Mouse (Mus musculus) kidney, postnatal 0 days (tissue): ENCODE measurements around the gene Gorasp1. TPM values are rescaled to one million over a fixed set of nuclear protein-coding genes. Genes with fewer than 3 reads are reported as not detected.

Experiments used
- ATAC-seq: fragments of 200-750 bp; cut with Nextera tagmentation; replicated peaks from 2 replicates; pipeline ENCODE4 v1.8.0; 2017; ENCODE audit warnings: low read depth, moderate number of reproducible peaks, moderate TSS enrichment, moderate library complexity; ENCODE audit not compliant: low FRiP score
- DNase-seq: peaks from one replicate; pipeline ENCODE4 v3.0.0-alpha.2; 2016; ENCODE audit warnings: low spot score
- H3K27ac ChIP-seq: fragments of 300-500 bp; sonication (generic); 2 replicates; pipeline ENCODE4 v1.5.1; 2014; ENCODE audit warnings: mild to moderate bottlenecking
- H3K27me3 ChIP-seq: fragments of 300-500 bp; sonication (generic); 2 replicates; pipeline ENCODE4 v1.6.1; 2014; ENCODE audit warnings: low read length, mixed read lengths; ENCODE audit not compliant: insufficient read depth
- H3K36me3 ChIP-seq: fragments of 300-500 bp; sonication (generic); 2 replicates; pipeline ENCODE4 v1.6.1; 2014; ENCODE audit warnings: low read length, mixed read lengths; ENCODE audit not compliant: insufficient read depth
- H3K4me1 ChIP-seq: fragments of 300-500 bp; sonication (generic); replicated peaks from 2 replicates; pipeline ENCODE4 v1.6.1; 2014; ENCODE audit warnings: antibody characterized with exemption, low read length, mixed read lengths; ENCODE audit not compliant: insufficient read depth
- H3K4me2 ChIP-seq: fragments of 300-500 bp; sonication (generic); 2 replicates; pipeline ENCODE4 v1.6.1; 2014; ENCODE audit warnings: mild to moderate bottlenecking, low read length, moderate library complexity, mixed read lengths
- H3K4me3 ChIP-seq: fragments of 300-500 bp; sonication (generic); replicated peaks from 2 replicates; pipeline ENCODE4 v1.5.1; 2014; ENCODE audit warnings: low read depth, low read length
- H3K9ac ChIP-seq: fragments of 300-500 bp; sonication (generic); 2 replicates; pipeline ENCODE4 v1.6.1; 2014; ENCODE audit warnings: low read depth, low read length
- H3K9me3 ChIP-seq: fragments of 300-500 bp; sonication (generic); replicated peaks from 2 replicates; pipeline ENCODE4 v1.6.1; 2016; ENCODE audit warnings: low read length, inconsistent platforms, mixed read lengths
- CTCF ChIP-seq: IDR thresholded peaks from 2 replicates; pipeline ENCODE4 v1.5.1; 2016; ENCODE audit warnings: antibody characterized with exemption, low read depth, mild to moderate bottlenecking, moderate library complexity
- WGBS: fragments of 180-500 bp; shearing (Covaris S2); extraction: QIAGEN DNeasy Blood & Tissue Kit; methylation state at CpG from one replicate; pipeline ENCODE4 v1.1.7; 2014; 5-methylcytosine and 5-hydroxymethylcytosine counted together
- polyA plus RNA-seq: library from polyadenylated mRNA; unstranded; fragments of >200 nt; fragmentation: Nextera tagmentation; extraction: Ambion mirVana; gene quantifications from 2 replicates; pipeline ENCODE4 v1.2.1, GENCODE M21; 2015

The Gorasp1 gene
- polyA plus RNA-seq, 1 experiment from 2014 or later = 19.1 TPM

GRCm38 (mm10) chr9:119923462-119923861 lies 13.9 kb downstream of the Gorasp1 start:
- H3K4me3 ChIP-seq = no peak overlapping the region

DNA sequence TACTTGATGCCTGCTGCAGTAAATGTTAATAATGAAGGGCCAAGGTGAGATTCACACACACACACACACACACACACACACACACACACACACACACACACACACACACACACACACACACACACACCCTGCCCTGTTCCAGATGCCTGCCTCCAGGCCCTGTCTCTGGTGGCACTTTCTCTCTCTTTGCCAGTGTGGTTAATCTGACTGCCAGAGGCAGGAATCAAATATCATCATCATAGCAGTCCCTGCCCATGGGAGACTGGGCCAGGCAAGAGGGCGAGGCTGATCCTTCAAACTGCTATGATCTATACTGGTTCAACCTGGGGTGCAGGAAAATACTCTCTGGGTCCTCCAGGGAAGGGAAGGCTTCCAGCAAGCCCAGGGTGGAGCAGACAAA lies 17.5 kb downstream of the Gorasp1 start:
- Histone ChIP-seq H3K9ac (no peak overlapping the region), H3K27ac (no peak overlapping the region), H3K4me1 (no peaks in the 10 kb centered on the region), H3K27me3 (no peaks in the 10 kb centered on the region), H3K4me2 (no peak overlapping the region), H3K36me3 (peaks cover 79% of the 10 kb centered on the region), H3K9me3 (no peaks in the 10 kb centered on the region), H3K4me3 (no peak overlapping the region)
- ATAC-seq = no peak
- 83% methylated on average over 1 of the region's 1 CpGs for WGBS
- no peak for DNase-seq
- TF ChIP-seq CTCF = no peak

More at GRCm38 (mm10) chr9:119923462-119923861, 13.9 kb downstream of the Gorasp1 start:
- whole genome bisulfite sequencing = 88% methylated on average over 4 of the region's 4 CpGs
- no peak for ATAC-seq
- Histone ChIP-seq H3K4me2 (no peak overlapping the region), H3K36me3 (peaks cover 80% of the 10 kb centered on the region), H3K9ac (no peak overlapping the region), H3K27me3 (no peaks in the 10 kb centered on the region), H3K9me3 (no peaks in the 10 kb centered on the region), H3K27ac (no peak overlapping the region), H3K4me1 (no peaks in the 10 kb centered on the region)
- DNase-seq = no peak
- no peak for TF ChIP-seq CTCF

- Histone ChIP-seq H3K9ac (no peak overlapping the region), H3K9me3 (no peaks in the 10 kb centered on the region), H3K4me3 (no peak overlapping the region), H3K4me1 (no peaks in the 10 kb centered on the region), H3K27ac (no peak overlapping the region), H3K36me3 (peaks cover 79% of the 10 kb centered on the region), H3K4me2 (no peak overlapping the region), H3K27me3 (no peaks in the 10 kb centered on the region)
- 72% methylated on average over 13 of the region's 13 CpGs for WGBS
- ATAC-seq (no peak), DNase-seq (peak; percentile 20)
- peak; percentile 55 for TF ChIP-seq CTCF
These were observed 24.1 kb downstream of the Gorasp1 start for GRCm38 (mm10) chr9:119913087-119913838.

GRCm38 (mm10) chr9:119909931-119910330 lies 27.4 kb downstream of the Gorasp1 start:
- no peak overlapping the region for H3K4me2 ChIP-seq
- no peaks in the 10 kb centered on the region for H3K4me1 ChIP-seq
- H3K27me3 ChIP-seq = no peaks in the 10 kb centered on the region
- H3K36me3 ChIP-seq = peaks cover 82% of the 10 kb centered on the region
- peak; percentile 24 for DNase-seq
- no peak overlapping the region for H3K27ac ChIP-seq
- no peak overlapping the region for H3K9ac ChIP-seq
- no peak for TF ChIP-seq CTCF
- ATAC-seq = no peak
- H3K4me3 ChIP-seq = no peak overlapping the region
- H3K9me3 ChIP-seq = no peaks in the 10 kb centered on the region
- WGBS = 70% methylated on average over 3 of the region's 3 CpGs

DNA sequence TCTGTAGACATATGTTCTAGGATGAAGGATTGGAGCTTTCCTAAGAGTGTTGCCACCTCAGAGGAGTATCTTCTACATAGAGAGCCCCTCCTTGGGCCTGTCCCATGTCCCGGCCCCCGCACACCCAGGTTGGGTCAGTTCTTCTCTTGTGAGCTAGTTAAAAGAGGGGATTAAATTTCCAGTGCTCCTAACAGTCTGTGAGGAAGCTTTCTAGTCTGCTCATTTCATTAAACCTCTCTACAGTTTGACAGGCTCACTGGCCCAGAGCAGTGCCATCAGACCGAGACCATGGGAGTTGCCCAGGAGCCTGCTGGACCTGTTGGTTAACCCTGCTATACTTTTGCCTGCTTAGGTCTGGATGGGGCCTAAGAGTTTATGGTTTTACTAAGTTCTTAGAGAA lies 28.7 kb downstream of the Gorasp1 start:
- Histone ChIP-seq H3K27ac (no peak overlapping the region), H3K4me1 (no peaks in the 10 kb centered on the region), H3K27me3 (no peaks in the 10 kb centered on the region), H3K36me3 (peaks cover 83% of the 10 kb centered on the region), H3K4me3 (no peak overlapping the region), H3K9me3 (no peaks in the 10 kb centered on the region), H3K9ac (no peak overlapping the region), H3K4me2 (no peak overlapping the region)
- no peak; the same call in 1 of the 2 replicates for ATAC-seq
- DNase-seq = peak; percentile 83
- TF ChIP-seq CTCF = no peak
- WGBS = 55% methylated on average over 3 of the region's 3 CpGs

GRCm38 (mm10) chr9:119902410-119903151 lies 34.8 kb downstream of the Gorasp1 start:
- peaks cover 41% of the 10 kb centered on the region for H3K36me3 ChIP-seq

More at GRCm38 (mm10) chr9:119902410-119903151, 34.8 kb downstream of the Gorasp1 start:
- ATAC-seq (no peak), DNase-seq (no peak)
- Histone ChIP-seq H3K4me3 (no peak overlapping the region), H3K9me3 (no peaks in the 10 kb centered on the region), H3K27ac (no peak overlapping the region), H3K9ac (no peak overlapping the region), H3K4me2 (no peak overlapping the region), H3K4me1 (no peaks in the 10 kb centered on the region), H3K27me3 (no peaks in the 10 kb centered on the region)
- no peak for TF ChIP-seq CTCF
- WGBS = 88% methylated on average over 11 of the region's 12 CpGs
